Mouse (Mus musculus): ENCODE measurements around the gene Jmjd6. TPM values are rescaled to one million over a fixed set of nuclear protein-coding genes. Genes with fewer than 3 reads are reported as not detected.

Jmjd6 gene
- polyA plus RNA-seq, 1 experiment from 2014 or later, result 82.8 TPM

Other genes starting within 250 kb of the Jmjd6 start
- 5.7 and 5.9 TPM in 2 replicates for gene Rhbdf2, start 216.4 kb downstream of the Jmjd6 start, polyA plus RNA-seq (2014; fragmentation: Nextera tagmentation; extraction: Ambion mirVana)
- gene Prcd, start 189.9 kb downstream of the Jmjd6 start, polyA plus RNA-seq (2014; fragmentation: Nextera tagmentation; extraction: Ambion mirVana), result 0.75 and 1.8 TPM in 2 replicates
- gene Cygb, start 189.1 kb downstream of the Jmjd6 start, polyA plus RNA-seq (2014; fragmentation: Nextera tagmentation; extraction: Ambion mirVana), result 14.5 and 16.4 TPM in 2 replicates
- gene St6galnac1, start 67.9 kb downstream of the Jmjd6 start, polyA plus RNA-seq (2014; fragmentation: Nextera tagmentation; extraction: Ambion mirVana), result not detected in 2 replicates
- 22.6 and 23.8 TPM in 2 replicates for gene Mxra7, start 15.4 kb downstream of the Jmjd6 start, polyA plus RNA-seq (2014; fragmentation: Nextera tagmentation; extraction: Ambion mirVana)
- gene Mettl23, start 171 bp downstream of the Jmjd6 start, polyA plus RNA-seq (2014; fragmentation: Nextera tagmentation; extraction: Ambion mirVana), result 70.3 and 81.4 TPM in 2 replicates
- 29.1 and 32.6 TPM in 2 replicates for gene Mfsd11, start 9.0 kb upstream of the Jmjd6 start, polyA plus RNA-seq (2014; fragmentation: Nextera tagmentation; extraction: Ambion mirVana)
- gene Srsf2, start 9.6 kb upstream of the Jmjd6 start, polyA plus RNA-seq (2014; fragmentation: Nextera tagmentation; extraction: Ambion mirVana), result 811 and 855 TPM in 2 replicates
- 0.69 and 0.92 TPM in 2 replicates for gene Mgat5b, start 75.4 kb upstream of the Jmjd6 start, polyA plus RNA-seq (2014; fragmentation: Nextera tagmentation; extraction: Ambion mirVana)

Data from intestine, embryonic 14.5 days (tissue).